Mouse (Mus musculus) heart, postnatal 10 days (tissue): Measurements from ENCODE around the gene Psmb5. TPM values are rescaled to one million over a fixed set of nuclear protein-coding genes. Genes with fewer than 3 reads are reported as not detected.

Source experiments
- DNase-seq, 2 experiments: peaks; one replicate each; pipeline ENCODE4 v3.0.0; 2021
- intact Hi-C: fragments of 180-260 bp; cut with DNase I; formaldehyde crosslinking; loops from one replicate; pipeline ENCODE4 v1.15.1; 2025
- microRNA-seq, 2 experiments: library from miRNA; unstranded; fragments of <30 nt; microRNA quantifications; one replicate each; pipeline ENCODE4 v1.2.0; 2022
- total RNA-seq, 2 experiments: library from RNA; stranded (reverse); gene quantifications; 2 replicates each; pipeline ENCODE4 v1.2.3; 2021

The Psmb5 gene
- total RNA-seq, 2 experiments from 2014 or later = 206 to 207 TPM

DNA sequence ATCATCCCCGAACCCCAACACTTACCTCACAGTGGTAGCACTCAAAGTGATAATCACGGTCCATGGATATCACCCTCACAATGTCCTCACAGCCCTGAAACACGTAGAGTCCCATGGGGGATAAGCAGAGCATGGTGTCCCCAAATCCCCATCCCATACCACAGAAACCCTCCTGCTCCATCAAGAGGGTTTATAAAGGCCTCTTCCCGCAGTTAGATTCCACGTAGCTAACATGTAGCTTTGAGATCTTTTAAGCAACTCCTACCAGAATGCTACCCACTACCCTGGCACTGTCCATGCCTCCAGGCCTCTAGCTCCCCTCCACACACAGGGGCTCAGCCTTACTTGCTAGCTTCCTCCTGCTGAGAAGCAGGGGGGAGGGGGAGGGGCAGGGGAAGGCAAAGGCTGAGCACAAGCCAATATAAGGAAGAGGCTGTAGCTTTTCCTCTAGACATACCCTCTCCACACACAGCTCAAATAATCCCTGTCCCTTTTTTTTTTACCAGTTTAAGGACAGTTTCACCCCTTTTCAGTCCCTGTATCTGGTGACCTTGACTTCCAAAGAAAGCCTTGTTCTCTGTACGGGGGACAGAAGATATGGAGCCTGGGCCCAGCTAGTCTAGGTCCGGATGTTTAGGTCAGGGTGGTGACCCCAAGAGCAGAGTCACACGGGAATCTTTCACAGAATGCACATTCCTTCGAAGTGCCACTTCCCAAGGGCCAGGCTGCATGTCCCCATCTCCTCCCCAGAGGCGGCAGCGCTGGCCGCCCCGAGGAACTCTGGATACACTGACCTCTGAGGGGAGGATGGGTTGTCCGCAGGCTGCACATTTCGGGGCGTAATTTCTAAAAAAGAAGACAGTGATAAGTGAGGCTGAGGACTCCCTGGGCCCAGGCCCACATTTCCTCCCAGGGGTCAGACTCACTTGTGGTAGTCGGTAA is 48.1 kb downstream of the Psmb5 start:
- DNase-seq = peak in 1 of 2 experiments; percentile 33
- intact Hi-C loops = loop anchor here (1.0 kb wide), 1 partner anchor 72 kb away; the partner anchor contains the start of gene Cdh24

- intact Hi-C loops = loop anchor here (1.0 kb wide), 1 partner anchor 72 kb away; the partner anchor contains the start of gene Cdh24
These were observed 49.0 kb downstream of the Psmb5 start for GRCm38 (mm10) chr14:54568694-54569414.

More at GRCm38 (mm10) chr14:54568694-54569414, 49.0 kb downstream of the Psmb5 start:
- DNase-seq = peak; percentile 82 to 88

Small RNA genes lying within 50 kb of the gene (microRNA-seq; reads per million reads assigned to microRNA genes)
- gene Mir686 (0 reads per million in 2 experiments), gene Mir6948 (0.35 to 0.47 reads per million in 2 experiments)

Other genes starting within 250 kb of the Psmb5 start
- 1 to 10 TPM; 6.6 to 8.1 TPM for gene Slc7a7, start 200.2 kb downstream of the Psmb5 start, total RNA-seq
- gene Mrpl52, start 191.1 kb downstream of the Psmb5 start, total RNA-seq = 100 to 1,000 TPM; 143 to 155 TPM
- gene Mmp14, start 186.4 kb downstream of the Psmb5 start, total RNA-seq = 100 to 1,000 TPM; 106 to 116 TPM
- 10 to 100 TPM; 87.9 to 91.3 TPM for gene Lrp10, start 153.9 kb downstream of the Psmb5 start, total RNA-seq
- not detected for gene Rem2, start 141.9 kb downstream of the Psmb5 start, total RNA-seq
- 10 to 100 TPM; 32.9 to 38.2 TPM for gene Prmt5, start 100.5 kb downstream of the Psmb5 start, total RNA-seq
- 10 to 100 TPM; 15.0 to 15.8 TPM for gene Haus4, start 63.4 kb downstream of the Psmb5 start, total RNA-seq
- gene Ajuba, start 40.5 kb downstream of the Psmb5 start, total RNA-seq = 10 to 100 TPM; 14.5 to 16.0 TPM
- 1 to 10 TPM; 4.2 to 4.9 TPM for gene 4931414P19Rik, start 12.0 kb downstream of the Psmb5 start, total RNA-seq
- not detected for gene Psmb11, start 3.4 kb upstream of the Psmb5 start, total RNA-seq
- gene Gm17606, start 22.9 kb upstream of the Psmb5 start, total RNA-seq = not detected
- gene Cdh24, start 23.3 kb upstream of the Psmb5 start, total RNA-seq = 1 to 10 TPM; 1.3 TPM
- gene 1700123O20Rik, start 68.2 kb upstream of the Psmb5 start, total RNA-seq = 10 to 100 TPM; 19.8 to 21.9 TPM
- 100 to 1,000 TPM; 104 to 114 TPM for gene Acin1, start 68.9 kb upstream of the Psmb5 start, total RNA-seq
- gene Gm29776, start 80.8 kb upstream of the Psmb5 start, total RNA-seq = under 1 TPM; 0.10 TPM
- gene Cebpe, start 94.2 kb upstream of the Psmb5 start, total RNA-seq = not detected
- gene Slc7a8, start 163.9 kb upstream of the Psmb5 start, total RNA-seq = 1 to 10 TPM; 2.4 to 3.6 TPM
- not detected for gene Rnf212b, start 196.1 kb upstream of the Psmb5 start, total RNA-seq